Mouse (Mus musculus) olfactory bulb, adult 2 months (tissue): ENCODE results near the gene Mrpl10. TPM values are rescaled to one million over a fixed set of nuclear protein-coding genes. Genes with fewer than 3 reads are reported as not detected.
A peak's percentile ranks its signal among the peaks of the same experiment; 100 is the strongest.

ENCODE experiments used
- H3K27ac ChIP-seq: fragments of 200-500 bp; 2 replicates; pipeline ENCODE4 v1.5.1; 2012; ENCODE audit warnings: low read depth, low read length; ENCODE audit not compliant: insufficient read depth
- H3K4me1 ChIP-seq: fragments of 200-500 bp; 2 replicates; pipeline ENCODE4 v1.6.1; 2012; ENCODE audit warnings: low read length; ENCODE audit not compliant: control insufficient read depth, insufficient read depth
- H3K4me3 ChIP-seq: fragments of 200-500 bp; 2 replicates; pipeline ENCODE4 v1.5.1; 2012; ENCODE audit warnings: mild to moderate bottlenecking, low read depth, low read length, moderate library complexity; ENCODE audit not compliant: insufficient read depth
- CTCF ChIP-seq: fragments of 200-500 bp; IDR thresholded peaks from 2 replicates; pipeline ENCODE4 v1.5.1; 2012; ENCODE audit warnings: low read depth, mild to moderate bottlenecking, low read length, moderate library complexity; ENCODE audit not compliant: insufficient read depth
- POLR2A ChIP-seq: fragments of 200-500 bp; IDR thresholded peaks from 2 replicates; pipeline ENCODE4 v1.6.1; 2012; ENCODE audit warnings: mild to moderate bottlenecking, low read depth, low read length, moderate library complexity; ENCODE audit not compliant: insufficient read depth
- WGBS: fragments of 180-500 bp; shearing (Covaris S2); methylation state at CpG from one replicate; pipeline ENCODE4 v1.1.7; 2018; 5-methylcytosine and 5-hydroxymethylcytosine counted together
- polyA plus RNA-seq: library from polyadenylated mRNA; stranded (reverse); fragments of >200 nt; gene quantifications from 2 replicates; pipeline ENCODE4 v1.2.4, GENCODE M21; 2012; ENCODE audit warnings: low replicate concordance; ENCODE audit not compliant: missing spikeins, insufficient read depth, insufficient read length

The Mrpl10 gene
- polyA plus RNA-seq, 1 experiment = not detected

- TF ChIP-seq CTCF (no peak), POLR2A (no peak)
- Histone ChIP-seq H3K27ac (no peak overlapping the region), H3K4me3 (no peak overlapping the region), H3K4me1 (no peaks in the 10 kb centered on the region)
- WGBS = 71% methylated on average over 9 of the region's 9 CpGs
Measured at GRCm38 (mm10) chr11:97007093-97007794, 34.1 kb upstream of the Mrpl10 start.

GRCm38 (mm10) chr11:97009198-97009790 is 32.1 kb upstream of the Mrpl10 start:
- Histone ChIP-seq H3K27ac (no peak overlapping the region), H3K4me1 (peaks cover 3% of the 10 kb centered on the region; the same call in 1 of the 2 replicates), H3K4me3 (no peak overlapping the region)
- 83% methylated on average over 8 of the region's 8 CpGs for WGBS
- TF ChIP-seq POLR2A (no peak), CTCF (no peak)

DNA sequence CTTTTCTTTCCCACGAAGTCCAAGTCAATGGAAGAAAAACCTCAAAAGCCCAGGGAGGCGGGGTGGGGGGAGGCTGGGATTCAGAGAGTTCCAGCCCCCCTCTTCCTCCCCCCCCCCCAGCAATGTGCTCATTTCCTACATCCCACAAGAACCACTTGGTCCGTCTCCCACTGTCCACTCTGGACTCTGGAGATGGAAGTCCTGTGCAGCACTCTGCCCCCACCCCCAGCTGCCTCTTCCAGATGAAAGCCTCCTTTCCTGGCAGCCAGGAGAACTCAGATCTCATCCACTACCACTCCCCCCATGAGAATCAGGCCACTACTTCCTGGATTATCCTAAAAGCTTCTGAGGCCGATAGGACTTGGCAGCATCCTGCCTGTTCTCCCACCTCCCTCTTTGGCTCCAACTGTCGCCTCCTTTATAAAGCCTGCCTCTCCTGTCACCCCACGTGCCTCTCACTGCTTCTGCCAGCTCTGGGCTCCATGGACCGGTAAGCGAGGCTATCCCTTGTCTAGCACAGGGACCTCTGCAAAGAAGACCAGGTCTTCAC is 28.2 kb upstream of the Mrpl10 start, which contains the start of gene Sp6:
TSS of gene Sp6 (plus strand) at position 274 of the 550 bp plus-strand sequence.
- Histone ChIP-seq H3K4me1 (peaks cover 3% of the 10 kb centered on the region), H3K4me3 (no peak within 1 kb of the TSS)

GRCm38 (mm10) chr11:97017696-97018582 is 23.4 kb upstream of the Mrpl10 start:
- TF ChIP-seq CTCF = no peak
- TF ChIP-seq POLR2A = no peak
- no peak overlapping the region for H3K27ac ChIP-seq
- peaks cover 22% of the 10 kb centered on the region for H3K4me1 ChIP-seq
- WGBS = 2% methylated on average over 36 of the region's 36 CpGs
- H3K4me3 ChIP-seq = no peak overlapping the region

More for the DNA sequence above, 28.2 kb upstream of the Mrpl10 start, which contains the start of gene Sp6:
- 22% methylated on average over 7 of the region's 8 CpGs for WGBS
- H3K27ac ChIP-seq = no peak within 1 kb of the TSS
- no peak for TF ChIP-seq POLR2A
- TF ChIP-seq CTCF = no peak

- TF ChIP-seq CTCF = no peak
- H3K4me3 ChIP-seq = no peak overlapping the region; the same call in 1 of the 2 replicates
- H3K4me1 ChIP-seq = peaks cover 19% of the 10 kb centered on the region
- no peak overlapping the region for H3K27ac ChIP-seq
- WGBS = under 1% methylated on average over 64 of the region's 68 CpGs
Measured at GRCm38 (mm10) chr11:97018583-97019344, 22.6 kb upstream of the Mrpl10 start.

DNA sequence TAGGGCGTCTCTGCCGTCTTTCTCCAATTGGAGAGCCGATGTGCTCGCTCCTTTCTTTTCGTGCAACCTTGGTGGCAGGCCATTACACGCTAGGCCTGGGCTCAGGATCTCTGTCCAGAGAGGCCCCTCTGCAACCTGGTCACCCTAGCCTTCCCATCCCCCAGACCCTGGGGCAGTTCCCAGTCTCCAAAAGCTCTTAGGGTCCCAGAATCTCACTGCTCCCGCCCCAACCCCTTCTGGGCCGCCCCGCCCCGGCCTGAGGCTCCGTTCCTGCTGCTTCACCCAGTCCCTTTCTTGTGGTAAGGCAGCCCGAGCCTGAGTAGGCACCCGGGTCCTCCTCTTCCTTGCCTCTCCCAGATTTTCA is 22.0 kb upstream of the Mrpl10 start:
- 6% methylated on average over 13 of the region's 13 CpGs for WGBS
- TF ChIP-seq CTCF (no peak), POLR2A (no peak)
- no peak overlapping the region for H3K4me3 ChIP-seq
- no peak overlapping the region for H3K27ac ChIP-seq
- peaks cover 19% of the 10 kb centered on the region for H3K4me1 ChIP-seq

GRCm38 (mm10) chr11:97021121-97021765 is 20.1 kb upstream of the Mrpl10 start:
- Histone ChIP-seq H3K4me1 (peaks cover 24% of the 10 kb centered on the region), H3K4me3 (no peak overlapping the region), H3K27ac (no peak overlapping the region)
- no peak for TF ChIP-seq POLR2A
- TF ChIP-seq CTCF = no peak
- 3% methylated on average over 26 of the region's 27 CpGs for WGBS

GRCm38 (mm10) chr11:97021873-97022484 is 19.4 kb upstream of the Mrpl10 start:
- H3K4me1 ChIP-seq = peaks cover 24% of the 10 kb centered on the region
- peak overlapping the region; percentile 53 for H3K4me3 ChIP-seq
- WGBS = under 1% methylated on average over 50 of the region's 50 CpGs
- no peak overlapping the region for H3K27ac ChIP-seq
- TF ChIP-seq POLR2A (no peak), CTCF (peak; percentile 38)
